Mouse (Mus musculus): Measurements from ENCODE around the gene Smpd3. TPM values are rescaled to one million over a fixed set of nuclear protein-coding genes. Genes with fewer than 3 reads are reported as not detected.

Gene Smpd3
- polyA plus RNA-seq, 1 experiment from 2014 or later = 0.35 TPM

DNA sequence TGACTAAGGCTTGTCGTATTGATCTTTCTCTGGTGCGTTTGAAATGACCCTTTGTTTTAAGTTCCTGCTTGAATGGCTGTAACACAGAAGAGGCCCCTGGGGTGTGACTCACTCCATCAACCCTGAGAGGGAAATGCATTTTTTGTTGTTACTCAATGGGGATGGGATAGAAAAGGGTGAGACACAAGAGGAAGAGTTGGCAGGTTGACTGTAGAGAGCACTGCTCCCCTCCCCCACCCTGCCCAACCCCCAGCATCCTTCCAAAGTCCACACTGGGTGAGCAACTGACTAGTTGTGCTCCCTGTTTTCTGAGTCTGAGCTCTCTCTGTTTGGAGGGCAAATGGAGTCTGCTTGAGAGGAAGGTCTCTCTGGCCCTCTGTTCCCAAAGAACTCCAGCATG is 50.3 kb downstream of the Smpd3 start:
- Histone ChIP-seq H3K9ac (no peak overlapping the region), H3K27ac (peak overlapping the region; percentile 19; the same call in 1 of the 2 replicates), H3K36me3 (no peaks in the 10 kb centered on the region), H3K4me2 (no peak overlapping the region), H3K27me3 (no peaks in the 10 kb centered on the region), H3K4me1 (replicated peaks) (no peaks in the 10 kb centered on the region; the same call in 1 of the 2 replicates), H3K4me3 (replicated peaks) (no peak overlapping the region), H3K9me3 (replicated peaks) (no peaks in the 10 kb centered on the region)
- no peak for DNase-seq
- WGBS (ENCODE audit: insufficient replicate concordance) = 31% methylated on average over 2 of the region's 2 CpGs
- no peak; the same call in 1 of the 2 replicates for ATAC-seq (ENCODE audit: low read depth)

DNA sequence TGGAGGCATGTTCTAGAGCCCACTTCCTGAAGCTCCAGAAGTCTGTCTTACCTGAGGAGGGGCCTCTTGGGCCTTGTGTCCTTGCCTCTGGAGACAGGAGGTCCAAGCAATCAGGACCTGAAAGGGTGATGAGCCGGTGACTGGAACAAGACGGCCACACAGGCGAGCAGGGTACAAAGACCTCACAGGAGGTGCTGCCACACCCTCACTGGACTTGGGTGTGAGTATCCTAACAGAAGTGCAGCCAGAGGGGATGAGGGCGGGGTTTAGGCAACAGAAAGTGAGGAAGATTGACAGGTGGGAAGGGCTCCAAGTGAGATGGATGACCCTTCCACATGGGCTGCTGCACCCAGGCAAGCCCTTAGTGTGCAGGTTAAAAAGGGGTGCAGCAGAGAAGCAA is 56.9 kb downstream of the Smpd3 start:
- H3K27me3 ChIP-seq = no peaks in the 10 kb centered on the region
- DNase-seq (no peak), ATAC-seq (ENCODE audit: low read depth) (no peak)
- H3K9ac ChIP-seq = no peak overlapping the region
- H3K36me3 ChIP-seq = no peaks in the 10 kb centered on the region
- H3K9me3 ChIP-seq (replicated peaks) = no peaks in the 10 kb centered on the region
- WGBS (ENCODE audit: insufficient replicate concordance) = 56% methylated on average over 4 of the region's 4 CpGs
- H3K27ac ChIP-seq = no peak overlapping the region
- H3K4me1 ChIP-seq (replicated peaks) = peaks cover 13% of the 10 kb centered on the region
- H3K4me2 ChIP-seq = no peak overlapping the region
- no peak overlapping the region for H3K4me3 ChIP-seq (replicated peaks)

DNA sequence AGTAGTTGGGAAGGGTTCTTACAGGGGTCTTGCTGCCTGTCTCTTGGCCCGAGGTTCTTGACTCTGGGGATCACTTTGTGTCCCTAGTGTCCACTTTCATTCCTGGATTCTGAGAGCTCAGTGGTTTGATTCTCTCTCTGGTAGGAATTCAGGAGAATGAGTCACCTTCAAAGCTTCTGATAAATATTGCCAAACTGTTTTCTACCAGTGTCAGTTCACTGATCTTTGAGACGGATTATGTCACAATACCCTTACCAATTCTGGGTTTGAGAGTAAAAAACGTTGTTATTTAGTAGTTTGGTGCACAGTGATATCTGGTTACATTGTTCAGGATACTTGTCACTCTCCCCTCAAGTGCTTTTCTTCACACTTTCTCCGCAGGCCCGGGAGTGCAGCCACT is 57.6 kb downstream of the Smpd3 start:
- Histone ChIP-seq H3K9ac (no peak overlapping the region), H3K4me1 (replicated peaks) (peaks cover 13% of the 10 kb centered on the region), H3K36me3 (no peaks in the 10 kb centered on the region), H3K4me2 (no peak overlapping the region), H3K4me3 (replicated peaks) (no peak overlapping the region), H3K27ac (no peak overlapping the region), H3K27me3 (no peaks in the 10 kb centered on the region), H3K9me3 (replicated peaks) (no peaks in the 10 kb centered on the region)
- WGBS (ENCODE audit: insufficient replicate concordance) = 42% methylated on average over 5 of the region's 5 CpGs
- DNase-seq (no peak), ATAC-seq (ENCODE audit: low read depth) (no peak)

DNA sequence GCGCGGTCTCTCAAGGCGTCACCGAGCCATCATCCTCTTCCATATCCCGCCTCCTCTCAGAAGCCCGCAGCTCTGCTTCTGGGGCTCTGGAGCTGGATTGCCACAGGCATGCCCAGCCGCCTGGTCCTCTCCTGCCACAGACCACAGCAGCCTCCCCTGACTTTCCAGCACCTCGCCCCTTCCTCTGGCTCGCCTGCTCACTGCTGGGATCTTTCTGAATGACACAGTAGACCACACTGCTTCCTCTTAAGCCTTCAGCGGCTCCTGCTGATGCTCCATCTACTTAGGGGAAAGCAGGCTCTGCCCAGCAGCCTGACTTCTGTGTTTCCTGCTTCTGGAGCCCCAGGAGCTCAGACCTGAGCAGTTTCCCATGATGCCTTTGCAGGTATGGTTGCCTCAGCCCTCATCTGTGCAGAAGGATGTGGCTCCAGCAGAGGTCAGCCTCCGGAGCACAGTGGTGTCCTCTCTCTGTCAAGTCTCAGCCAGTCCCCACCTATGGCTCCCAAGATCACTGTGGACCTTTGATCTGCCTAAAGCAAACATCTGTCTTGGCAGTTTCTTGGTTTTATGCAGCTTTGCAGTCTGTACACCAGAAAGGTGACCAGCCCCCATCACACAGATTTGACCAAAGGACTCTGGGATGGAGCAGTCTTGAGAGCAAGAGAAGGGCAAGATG is 59.3 kb downstream of the Smpd3 start:
- no peak for DNase-seq
- Histone ChIP-seq H3K9me3 (replicated peaks) (no peaks in the 10 kb centered on the region), H3K4me1 (replicated peaks) (peaks cover 13% of the 10 kb centered on the region), H3K4me3 (replicated peaks) (no peak overlapping the region), H3K27ac (no peak overlapping the region), H3K27me3 (no peaks in the 10 kb centered on the region), H3K9ac (no peak overlapping the region), H3K36me3 (no peaks in the 10 kb centered on the region), H3K4me2 (no peak overlapping the region)
- 44% methylated on average over 11 of the region's 11 CpGs for WGBS (ENCODE audit: insufficient replicate concordance)
- ATAC-seq (ENCODE audit: low read depth) = no peak

DNA sequence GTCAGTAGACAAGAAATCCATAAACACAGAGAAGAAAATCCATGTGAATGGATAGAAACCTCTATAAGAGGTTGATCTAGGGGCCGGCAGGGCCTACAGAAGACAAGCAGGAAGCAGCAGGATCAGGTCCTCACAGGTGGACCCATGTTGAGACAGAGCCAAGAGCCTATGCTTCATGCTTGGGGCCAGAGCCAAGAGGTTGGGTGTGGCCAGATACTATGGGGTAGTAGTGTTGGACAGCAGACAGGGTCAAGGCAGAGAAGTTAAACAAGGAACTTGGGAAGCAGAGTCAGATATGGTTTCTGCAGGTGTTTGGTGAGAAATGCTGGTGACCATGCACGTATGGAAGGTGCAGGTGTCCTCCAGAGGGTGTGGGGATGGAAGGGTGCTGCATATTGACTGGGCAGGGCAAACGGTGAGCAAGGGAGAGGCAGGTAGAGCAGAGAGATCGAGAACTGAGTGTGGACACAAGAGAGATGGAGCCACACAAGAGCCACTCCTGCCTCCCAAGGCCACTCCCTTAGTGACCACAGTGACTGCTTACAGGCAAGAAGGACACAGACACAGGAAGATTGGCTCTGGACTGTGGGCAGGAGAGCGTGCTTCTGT is 61.0 kb downstream of the Smpd3 start:
- Histone ChIP-seq H3K4me2 (no peak overlapping the region), H3K27me3 (no peaks in the 10 kb centered on the region), H3K9me3 (replicated peaks) (no peaks in the 10 kb centered on the region), H3K27ac (no peak overlapping the region), H3K4me1 (replicated peaks) (peaks cover 13% of the 10 kb centered on the region), H3K9ac (no peak overlapping the region), H3K36me3 (no peaks in the 10 kb centered on the region), H3K4me3 (replicated peaks) (no peak overlapping the region)
- 54% methylated on average over 5 of the region's 5 CpGs for WGBS (ENCODE audit: insufficient replicate concordance)
- ATAC-seq (ENCODE audit: low read depth) (no peak), DNase-seq (no peak)

DNA sequence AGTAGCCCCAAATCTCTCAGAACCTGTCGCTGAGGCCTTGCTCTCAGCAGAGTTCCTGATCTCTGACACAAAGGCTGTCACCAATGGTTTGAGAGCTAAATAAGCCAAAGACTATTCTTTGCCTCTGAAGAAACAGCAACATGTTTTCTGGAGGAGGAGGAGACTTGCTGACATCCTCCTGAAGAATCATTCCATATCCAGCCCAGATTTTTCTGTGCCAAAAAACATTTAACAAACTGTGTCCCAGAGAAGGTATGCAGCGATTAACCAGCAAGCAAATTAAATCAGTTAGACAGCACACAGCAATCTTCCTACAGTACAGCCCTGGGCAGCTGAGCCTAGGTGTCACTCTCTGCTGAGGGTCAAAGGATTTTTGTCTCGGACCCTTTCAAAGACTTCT is 64.3 kb downstream of the Smpd3 start:
- H3K4me1 ChIP-seq (replicated peaks) = peaks cover 9% of the 10 kb centered on the region; the same call in 1 of the 2 replicates
- ATAC-seq (ENCODE audit: low read depth) (no peak), DNase-seq (no peak)
- H3K9ac ChIP-seq = no peak overlapping the region
- no peak overlapping the region for H3K27ac ChIP-seq
- no peaks in the 10 kb centered on the region for H3K27me3 ChIP-seq
- no peaks in the 10 kb centered on the region for H3K9me3 ChIP-seq (replicated peaks)
- no peaks in the 10 kb centered on the region for H3K36me3 ChIP-seq
- whole genome bisulfite sequencing (ENCODE audit: insufficient replicate concordance) = 72% methylated on average over 3 of the region's 3 CpGs
- H3K4me3 ChIP-seq (replicated peaks) = no peak overlapping the region
- no peak overlapping the region for H3K4me2 ChIP-seq

DNA sequence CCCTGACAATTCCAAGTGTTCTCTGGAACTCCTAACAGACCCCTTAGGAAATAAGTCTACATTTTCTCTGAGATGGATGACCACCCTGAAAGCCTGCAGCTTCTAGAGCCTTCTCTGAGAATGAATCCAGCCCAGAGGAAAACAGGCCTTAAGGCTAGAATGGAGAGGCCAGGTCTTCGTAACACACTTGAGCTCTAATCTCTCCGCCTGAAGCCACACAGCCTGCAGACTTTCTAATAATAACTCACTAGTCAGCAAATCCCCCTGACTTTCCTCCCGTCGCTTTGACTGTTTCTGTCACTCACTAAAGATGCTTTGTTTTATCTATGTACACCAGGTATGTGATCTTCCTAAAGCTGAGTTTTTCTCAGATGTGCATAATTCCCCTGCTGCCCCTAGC is 66.4 kb downstream of the Smpd3 start:
- H3K9me3 ChIP-seq (replicated peaks) = no peaks in the 10 kb centered on the region
- H3K4me3 ChIP-seq (replicated peaks) = no peak overlapping the region
- H3K4me1 ChIP-seq (replicated peaks) = peaks cover 6% of the 10 kb centered on the region; the same call in 1 of the 2 replicates
- no peaks in the 10 kb centered on the region for H3K27me3 ChIP-seq
- WGBS (ENCODE audit: insufficient replicate concordance) = 26% methylated on average over 4 of the region's 4 CpGs
- H3K36me3 ChIP-seq = no peaks in the 10 kb centered on the region
- no peak overlapping the region for H3K27ac ChIP-seq
- DNase-seq (no peak), ATAC-seq (ENCODE audit: low read depth) (no peak)
- H3K4me2 ChIP-seq = no peak overlapping the region
- no peak overlapping the region for H3K9ac ChIP-seq

DNA sequence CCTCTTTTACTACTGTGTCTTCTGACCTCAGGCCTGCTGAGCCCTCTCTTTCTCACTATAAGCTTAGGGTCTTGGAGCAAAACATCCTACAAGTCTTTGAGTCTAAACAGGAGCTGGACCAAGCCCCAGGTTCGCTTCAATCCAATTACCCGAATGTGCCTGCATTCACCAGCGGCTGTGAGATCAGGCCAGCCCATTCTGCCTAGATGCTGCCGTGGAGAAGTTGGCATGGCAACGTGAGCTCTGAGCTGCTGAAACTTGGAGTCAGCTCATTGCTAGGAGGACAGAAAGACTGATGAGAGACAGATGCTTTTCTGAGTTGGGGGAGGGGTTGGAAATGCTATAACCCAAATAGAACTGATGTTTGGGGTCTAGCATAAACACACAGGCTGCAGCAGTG is 67.0 kb downstream of the Smpd3 start:
- DNase-seq (no peak), ATAC-seq (ENCODE audit: low read depth) (no peak)
- Histone ChIP-seq H3K4me2 (no peak overlapping the region), H3K9ac (no peak overlapping the region), H3K4me3 (replicated peaks) (no peak overlapping the region), H3K27ac (no peak overlapping the region), H3K27me3 (no peaks in the 10 kb centered on the region), H3K36me3 (no peaks in the 10 kb centered on the region), H3K9me3 (replicated peaks) (no peaks in the 10 kb centered on the region), H3K4me1 (replicated peaks) (peaks cover 6% of the 10 kb centered on the region; the same call in 1 of the 2 replicates)
- WGBS (ENCODE audit: insufficient replicate concordance) = 55% methylated on average over 5 of the region's 5 CpGs

DNA sequence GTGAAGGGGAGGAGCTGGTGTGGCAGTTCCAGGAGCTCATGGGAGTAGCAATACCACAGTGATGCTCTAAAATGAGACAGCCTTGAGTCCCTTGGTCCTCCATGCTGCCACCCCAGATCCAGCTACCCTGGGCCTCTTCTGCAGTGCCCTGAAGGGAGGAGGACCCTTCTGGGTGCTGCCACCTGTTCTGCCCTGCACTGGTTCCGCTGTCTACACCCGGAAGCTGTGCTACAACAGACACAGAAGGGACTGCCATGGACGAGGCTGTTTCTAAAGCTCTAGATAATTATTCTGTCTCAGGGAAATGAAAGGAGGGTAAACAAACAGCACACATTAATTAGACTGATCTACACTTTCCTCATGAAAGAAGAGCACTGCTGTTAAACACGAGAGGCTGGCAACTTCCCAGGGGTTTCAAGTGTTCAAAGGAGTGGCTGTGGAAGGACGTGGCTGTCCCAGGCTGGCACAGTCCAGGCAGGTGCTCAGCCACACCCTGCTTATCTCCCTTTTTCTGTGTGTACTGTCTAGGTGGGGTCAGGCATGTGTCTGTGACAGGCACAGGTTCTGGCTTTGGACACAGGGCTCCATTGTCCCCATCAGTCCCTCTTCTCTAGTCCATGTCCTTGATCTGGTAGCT is 69.0 kb downstream of the Smpd3 start:
- 45% methylated on average over 5 of the region's 5 CpGs for WGBS (ENCODE audit: insufficient replicate concordance)
- Histone ChIP-seq H3K36me3 (no peaks in the 10 kb centered on the region), H3K4me2 (no peak overlapping the region), H3K27me3 (no peaks in the 10 kb centered on the region), H3K4me3 (replicated peaks) (no peak overlapping the region), H3K27ac (no peak overlapping the region), H3K9ac (no peak overlapping the region), H3K9me3 (replicated peaks) (no peaks in the 10 kb centered on the region), H3K4me1 (replicated peaks) (peaks cover 6% of the 10 kb centered on the region; the same call in 1 of the 2 replicates)
- no peak; the same call in 1 of the 2 replicates for ATAC-seq (ENCODE audit: low read depth)
- DNase-seq = no peak

DNA sequence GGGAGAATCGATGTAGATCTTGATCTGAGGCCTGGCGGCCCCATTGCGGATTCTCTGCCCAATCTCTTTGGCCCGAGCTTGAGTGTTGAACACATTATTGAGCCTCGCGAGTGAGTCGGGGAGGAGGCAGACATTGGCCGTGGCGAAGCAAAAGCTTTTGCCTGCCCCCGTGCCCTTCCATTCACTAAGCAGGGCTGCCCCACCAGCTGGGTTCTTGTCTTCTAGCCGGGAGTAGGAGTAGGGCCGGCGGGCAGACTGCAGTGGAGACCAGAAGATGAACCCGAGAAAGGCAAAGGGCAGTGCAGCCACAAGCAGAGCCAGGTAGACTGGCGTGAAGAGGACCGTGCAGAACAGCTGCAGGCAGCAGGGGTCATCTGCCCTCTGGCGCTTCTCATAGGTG is 72.4 kb downstream of the Smpd3 start:
- Histone ChIP-seq H3K9ac (no peak overlapping the region), H3K4me3 (replicated peaks) (no peak overlapping the region), H3K4me1 (replicated peaks) (peaks cover 9% of the 10 kb centered on the region; the same call in 1 of the 2 replicates), H3K36me3 (no peaks in the 10 kb centered on the region; the same call in 1 of the 2 replicates), H3K4me2 (no peak overlapping the region), H3K9me3 (replicated peaks) (no peaks in the 10 kb centered on the region), H3K27ac (no peak overlapping the region), H3K27me3 (no peaks in the 10 kb centered on the region)
- DNase-seq (no peak), ATAC-seq (ENCODE audit: low read depth) (no peak)
- whole genome bisulfite sequencing (ENCODE audit: insufficient replicate concordance) = 76% methylated on average over 17 of the region's 17 CpGs

DNA sequence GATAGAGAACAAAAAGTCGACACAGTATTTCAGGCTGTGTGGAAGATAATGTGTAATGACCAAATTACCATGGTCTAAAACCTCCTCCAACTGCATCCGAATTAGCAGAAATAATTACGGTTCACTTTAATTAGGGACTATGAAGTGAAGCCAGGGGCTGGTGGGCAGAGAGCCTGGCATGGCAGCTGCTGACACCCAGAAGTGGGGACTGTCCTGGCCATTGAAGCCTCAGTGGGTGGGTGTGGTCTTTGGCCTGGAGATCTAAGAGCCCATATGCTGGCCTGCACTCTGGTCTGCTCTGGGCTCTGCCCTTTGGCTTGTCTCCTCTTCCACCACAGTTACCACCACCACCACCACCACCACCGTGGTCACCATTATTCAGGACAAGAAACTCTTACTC is 73.9 kb downstream of the Smpd3 start:
- Histone ChIP-seq H3K9me3 (replicated peaks) (no peaks in the 10 kb centered on the region), H3K4me2 (no peak overlapping the region), H3K4me1 (replicated peaks) (peaks cover 6% of the 10 kb centered on the region; the same call in 1 of the 2 replicates), H3K27me3 (no peaks in the 10 kb centered on the region), H3K27ac (no peak overlapping the region), H3K4me3 (replicated peaks) (no peak overlapping the region), H3K9ac (no peak overlapping the region), H3K36me3 (no peaks in the 10 kb centered on the region; the same call in 1 of the 2 replicates)
- 73% methylated on average over 4 of the region's 4 CpGs for WGBS (ENCODE audit: insufficient replicate concordance)
- ATAC-seq (ENCODE audit: low read depth) = no peak
- DNase-seq = no peak

Data from liver, embryonic 13.5 days (tissue).